Mouse (Mus musculus) hindbrain, embryonic 15.5 days (tissue): ENCODE measurements around the gene Sptbn4. TPM values are rescaled to one million over a fixed set of nuclear protein-coding genes. Genes with fewer than 3 reads are reported as not detected.
A peak's percentile ranks its signal among the peaks of the same experiment; 100 is the strongest.

Source experiments
- ATAC-seq: fragments of 200-750 bp; cut with Nextera tagmentation; 2 replicates; pipeline ENCODE4 v1.8.0; 2017; ENCODE audit warnings: low read depth, moderate number of reproducible peaks, moderate TSS enrichment; ENCODE audit not compliant: low FRiP score
- H3K27ac ChIP-seq: fragments of 300-500 bp; sonication (generic); replicated peaks from 2 replicates; pipeline ENCODE4 v1.5.1; 2015; ENCODE audit warnings: mild to moderate bottlenecking, inconsistent platforms
- H3K27me3 ChIP-seq: fragments of 300-500 bp; sonication (generic); 2 replicates; pipeline ENCODE4 v1.6.1; 2015; ENCODE audit warnings: control low read depth, inconsistent platforms
- H3K36me3 ChIP-seq: fragments of 300-500 bp; sonication (generic); 2 replicates; pipeline ENCODE4 v1.6.1; 2015; ENCODE audit warnings: control low read depth, inconsistent platforms
- H3K4me1 ChIP-seq: fragments of 300-500 bp; sonication (generic); replicated peaks from 2 replicates; pipeline ENCODE4 v1.6.1; 2015; ENCODE audit warnings: control low read depth, inconsistent platforms
- H3K4me2 ChIP-seq: fragments of 300-500 bp; sonication (generic); 2 replicates; pipeline ENCODE4 v1.6.1; 2015; ENCODE audit warnings: moderate library complexity, mild to moderate bottlenecking, inconsistent platforms
- H3K4me3 ChIP-seq: fragments of 300-500 bp; sonication (generic); 2 replicates; pipeline ENCODE4 v1.5.1; 2015; ENCODE audit warnings: mild to moderate bottlenecking, inconsistent platforms
- H3K9ac ChIP-seq: fragments of 300-500 bp; sonication (generic); 2 replicates; pipeline ENCODE4 v1.6.1; 2015; ENCODE audit warnings: inconsistent platforms
- H3K9me3 ChIP-seq: fragments of 300-500 bp; sonication (generic); 2 replicates; pipeline ENCODE4 v1.6.1; 2016; ENCODE audit warnings: control low read depth, inconsistent platforms
- WGBS: fragments of 180-500 bp; shearing (Covaris S2); methylation state at CpG from one replicate; pipeline ENCODE4 v1.1.7; 2015; 5-methylcytosine and 5-hydroxymethylcytosine counted together
- polyA plus RNA-seq: library from polyadenylated mRNA; unstranded; fragments of >200 nt; fragmentation: Nextera tagmentation; extraction: Ambion mirVana; gene quantifications from 2 replicates; pipeline ENCODE4 v1.2.1, GENCODE M21; 2015

Gene Sptbn4
- polyA plus RNA-seq, 1 experiment from 2014 or later = 3.2 TPM

- H3K4me2 ChIP-seq = no peak overlapping the region
- H3K9ac ChIP-seq = no peak overlapping the region
- WGBS = 14% methylated on average over 44 of the region's 44 CpGs
These were observed 75.6 kb downstream of the Sptbn4 start for GRCm38 (mm10) chr7:27371715-27372462.

GRCm38 (mm10) chr7:27369111-27369510, 78.4 kb downstream of the Sptbn4 start:
- H3K4me3 ChIP-seq = no peak overlapping the region
- H3K27ac ChIP-seq = no peak overlapping the region
- H3K27me3 ChIP-seq = peaks cover 100% of the 10 kb centered on the region
- no peaks in the 10 kb centered on the region for H3K9me3 ChIP-seq
- no peak overlapping the region for H3K9ac ChIP-seq
- H3K4me2 ChIP-seq = no peak overlapping the region
- WGBS = 83% methylated on average over 19 of the region's 19 CpGs
- H3K36me3 ChIP-seq = peaks cover 35% of the 10 kb centered on the region
- no peak for ATAC-seq
- no peaks in the 10 kb centered on the region for H3K4me1 ChIP-seq

More at GRCm38 (mm10) chr7:27371715-27372462, 75.6 kb downstream of the Sptbn4 start:
- H3K27ac ChIP-seq = no peak overlapping the region
- H3K27me3 ChIP-seq = peaks cover 97% of the 10 kb centered on the region
- ATAC-seq = no peak
- peaks cover 31% of the 10 kb centered on the region for H3K36me3 ChIP-seq
- H3K4me1 ChIP-seq = no peaks in the 10 kb centered on the region
- H3K4me3 ChIP-seq = no peak overlapping the region
- H3K9me3 ChIP-seq = no peaks in the 10 kb centered on the region

GRCm38 (mm10) chr7:27367976-27368375, 79.5 kb downstream of the Sptbn4 start:
- no peak overlapping the region for H3K9ac ChIP-seq

GRCm38 (mm10) chr7:27366082-27366844, 81.2 kb downstream of the Sptbn4 start:
- Histone ChIP-seq H3K4me3 (no peak overlapping the region), H3K4me1 (0 out of 2 replicates have a peak, but pooled peaks cover 3% of the 10 kb centered on the region), H3K9ac (no peak overlapping the region), H3K4me2 (no peak overlapping the region), H3K27ac (no peak overlapping the region), H3K27me3 (peaks cover 81% of the 10 kb centered on the region), H3K36me3 (peaks cover 23% of the 10 kb centered on the region; the same call in 1 of the 2 replicates), H3K9me3 (no peaks in the 10 kb centered on the region)
- ATAC-seq = no peak
- WGBS = 45% methylated on average over 21 of the region's 21 CpGs

More at GRCm38 (mm10) chr7:27367976-27368375, 79.5 kb downstream of the Sptbn4 start:
- H3K27me3 ChIP-seq = peaks cover 98% of the 10 kb centered on the region
- H3K4me1 ChIP-seq = no peaks in the 10 kb centered on the region
- 17% methylated on average over 11 of the region's 11 CpGs for WGBS
- H3K36me3 ChIP-seq = peaks cover 35% of the 10 kb centered on the region
- no peak overlapping the region for H3K4me2 ChIP-seq
- no peak for ATAC-seq
- no peaks in the 10 kb centered on the region for H3K9me3 ChIP-seq
- no peak overlapping the region for H3K27ac ChIP-seq
- H3K4me3 ChIP-seq = no peak overlapping the region

GRCm38 (mm10) chr7:27364379-27364778, 83.1 kb downstream of the Sptbn4 start:
- Histone ChIP-seq H3K9ac (no peak overlapping the region), H3K4me3 (no peak overlapping the region), H3K4me1 (peaks cover 9% of the 10 kb centered on the region; the same call in 1 of the 2 replicates), H3K27me3 (peaks cover 63% of the 10 kb centered on the region), H3K36me3 (peaks cover 9% of the 10 kb centered on the region; the same call in 1 of the 2 replicates), H3K27ac (no peak overlapping the region), H3K9me3 (no peaks in the 10 kb centered on the region), H3K4me2 (no peak overlapping the region)
- no peak for ATAC-seq
- WGBS = 8% methylated on average over 29 of the region's 29 CpGs

- peak; percentile 94 for ATAC-seq
- H3K27ac ChIP-seq = 0 out of 2 replicates have a peak overlapping the region, but pooled peaks have one; percentile 25
- H3K9ac ChIP-seq = peak overlapping the region; percentile 63
- H3K4me3 ChIP-seq = peak overlapping the region; percentile 48
- no peaks in the 10 kb centered on the region for H3K36me3 ChIP-seq
- under 1% methylated on average over 52 of the region's 52 CpGs for WGBS
- H3K9me3 ChIP-seq = no peaks in the 10 kb centered on the region
- peaks cover 58% of the 10 kb centered on the region for H3K27me3 ChIP-seq
- H3K4me1 ChIP-seq = peaks cover 13% of the 10 kb centered on the region
- H3K4me2 ChIP-seq = peak overlapping the region; percentile 78
These were observed 86.1 kb downstream of the Sptbn4 start for GRCm38 (mm10) chr7:27361283-27361946.

GRCm38 (mm10) chr7:27360749-27361148, 86.7 kb downstream of the Sptbn4 start:
- H3K4me1 ChIP-seq = peaks cover 17% of the 10 kb centered on the region
- H3K36me3 ChIP-seq = no peaks in the 10 kb centered on the region
- ATAC-seq = no peak
- peaks cover 53% of the 10 kb centered on the region for H3K27me3 ChIP-seq
- H3K9me3 ChIP-seq = no peaks in the 10 kb centered on the region
- H3K4me2 ChIP-seq = peak overlapping the region; percentile 78
- peak overlapping the region; percentile 48 for H3K4me3 ChIP-seq
- H3K9ac ChIP-seq = no peak overlapping the region
- WGBS = 57% methylated on average over 6 of the region's 6 CpGs
- 0 out of 2 replicates have a peak overlapping the region, but pooled peaks have one; percentile 5 for H3K27ac ChIP-seq

GRCm38 (mm10) chr7:27359706-27360358, 87.7 kb downstream of the Sptbn4 start:
- Histone ChIP-seq H3K36me3 (no peaks in the 10 kb centered on the region), H3K4me1 (peaks cover 23% of the 10 kb centered on the region), H3K27ac (no peak overlapping the region), H3K27me3 (peaks cover 44% of the 10 kb centered on the region), H3K4me3 (no peak overlapping the region), H3K4me2 (no peak overlapping the region), H3K9me3 (no peaks in the 10 kb centered on the region), H3K9ac (no peak overlapping the region)
- 83% methylated on average over 9 of the region's 9 CpGs for WGBS
- no peak for ATAC-seq

- ATAC-seq = no peak
- Histone ChIP-seq H3K27me3 (peaks cover 37% of the 10 kb centered on the region), H3K9me3 (no peaks in the 10 kb centered on the region), H3K36me3 (no peaks in the 10 kb centered on the region), H3K4me2 (no peak overlapping the region), H3K4me3 (no peak overlapping the region), H3K9ac (no peak overlapping the region), H3K4me1 (peaks cover 30% of the 10 kb centered on the region), H3K27ac (no peak overlapping the region)
- 74% methylated on average over 2 of the region's 2 CpGs for WGBS
These were observed 88.3 kb downstream of the Sptbn4 start for GRCm38 (mm10) chr7:27359162-27359561.

GRCm38 (mm10) chr7:27357595-27357978, 89.9 kb downstream of the Sptbn4 start:
- Histone ChIP-seq H3K4me2 (no peak overlapping the region), H3K27me3 (peaks cover 27% of the 10 kb centered on the region), H3K9ac (no peak overlapping the region), H3K36me3 (no peaks in the 10 kb centered on the region), H3K4me3 (no peak overlapping the region), H3K4me1 (peaks cover 31% of the 10 kb centered on the region), H3K9me3 (no peaks in the 10 kb centered on the region), H3K27ac (no peak overlapping the region)
- no peak for ATAC-seq
- 26% methylated on average over 3 of the region's 3 CpGs for WGBS

- H3K27ac ChIP-seq = peak within 1 kb of the TSS; percentile 50; the same call in 1 of the 2 replicates
- WGBS = 11% methylated on average over 27 of the region's 27 CpGs
These were observed 90.5 kb downstream of the Sptbn4 start, which contains the start of gene Gm20479 for GRCm38 (mm10) chr7:27356861-27357594. Gene Gm20479 (minus strand): TSS chr7:27357419.

More at GRCm38 (mm10) chr7:27356861-27357594, 90.5 kb downstream of the Sptbn4 start, which contains the start of gene Gm20479:
- H3K36me3 ChIP-seq = peaks cover 2% of the 10 kb centered on the region; the same call in 1 of the 2 replicates
- peaks cover 31% of the 10 kb centered on the region for H3K4me1 ChIP-seq
- H3K9ac ChIP-seq = no peak within 1 kb of the TSS
- H3K4me2 ChIP-seq = peak within 1 kb of the TSS; percentile 73
- no peaks in the 10 kb centered on the region for H3K9me3 ChIP-seq
- peak within 1 kb of the TSS; percentile 83 for H3K4me3 ChIP-seq
- no peak for ATAC-seq
- H3K27me3 ChIP-seq = peaks cover 27% of the 10 kb centered on the region
